Mouse (Mus musculus): Measurements from ENCODE around the gene Phf7. TPM values are rescaled to one million over a fixed set of nuclear protein-coding genes. Genes with fewer than 3 reads are reported as not detected.

Gene Phf7
- polyA plus RNA-seq, 1 experiment from 2014 or later, result 7.8 TPM

GRCm38 (mm10) chr14:31233996-31234591 is 17.0 kb downstream of the Phf7 start:
- Histone ChIP-seq H3K4me1 (ENCODE audit: control insufficient read depth, insufficient read depth, low read depth, low read length) (no peaks in the 10 kb centered on the region), H3K4me3 (ENCODE audit: low read length) (no peak overlapping the region), H3K27me3 (replicated peaks; ENCODE audit: control insufficient read depth, insufficient read depth, low read length) (no peaks in the 10 kb centered on the region), H3K36me3 (ENCODE audit: control insufficient read depth, insufficient read depth, low read length) (no peaks in the 10 kb centered on the region), H3K9me3 (ENCODE audit: control insufficient read depth, low read length) (no peaks in the 10 kb centered on the region), H3K27ac (ENCODE audit: low read depth, low read length) (no peak overlapping the region), H3K9ac (ENCODE audit: low read depth, low read length) (peak overlapping the region; percentile 25; the same call in 1 of the 2 replicates), H3K4me2 (ENCODE audit: low read length) (peak overlapping the region; percentile 29)
- ATAC-seq, result 0 out of 2 replicates have a peak, but pooled peaks have one; percentile 30
- WGBS, result 20% methylated on average over 11 of the region's 11 CpGs

GRCm38 (mm10) chr14:31233070-31233995 is 17.8 kb downstream of the Phf7 start:
- no peaks in the 10 kb centered on the region for H3K9me3 ChIP-seq (ENCODE audit: control insufficient read depth, low read length)
- H3K9ac ChIP-seq (ENCODE audit: low read depth, low read length), result no peak overlapping the region
- no peak overlapping the region for H3K4me3 ChIP-seq (ENCODE audit: low read length)
- ATAC-seq, result 0 out of 2 replicates have a peak, but pooled peaks have one; percentile 24
- H3K27me3 ChIP-seq (replicated peaks; ENCODE audit: control insufficient read depth, insufficient read depth, low read length), result no peaks in the 10 kb centered on the region
- no peaks in the 10 kb centered on the region for H3K4me1 ChIP-seq (ENCODE audit: control insufficient read depth, insufficient read depth, low read depth, low read length)
- H3K4me2 ChIP-seq (ENCODE audit: low read length), result no peak overlapping the region
- H3K36me3 ChIP-seq (ENCODE audit: control insufficient read depth, insufficient read depth, low read length), result no peaks in the 10 kb centered on the region
- WGBS, result 86% methylated on average over 14 of the region's 14 CpGs
- H3K27ac ChIP-seq (ENCODE audit: low read depth, low read length), result no peak overlapping the region

- 84% methylated on average over 13 of the region's 13 CpGs for WGBS
- Histone ChIP-seq H3K9me3 (ENCODE audit: control insufficient read depth, low read length) (no peaks in the 10 kb centered on the region), H3K9ac (ENCODE audit: low read depth, low read length) (no peak overlapping the region), H3K4me1 (ENCODE audit: control insufficient read depth, insufficient read depth, low read depth, low read length) (no peaks in the 10 kb centered on the region), H3K27ac (ENCODE audit: low read depth, low read length) (no peak overlapping the region), H3K4me2 (ENCODE audit: low read length) (no peak overlapping the region), H3K36me3 (ENCODE audit: control insufficient read depth, insufficient read depth, low read length) (no peaks in the 10 kb centered on the region), H3K4me3 (ENCODE audit: low read length) (no peak overlapping the region), H3K27me3 (replicated peaks; ENCODE audit: control insufficient read depth, insufficient read depth, low read length) (no peaks in the 10 kb centered on the region)
- ATAC-seq, result no peak
These were observed 18.6 kb downstream of the Phf7 start for GRCm38 (mm10) chr14:31232404-31233069.

- Histone ChIP-seq H3K4me1 (ENCODE audit: control insufficient read depth, insufficient read depth, low read depth, low read length) (no peaks in the 10 kb centered on the region), H3K9me3 (ENCODE audit: control insufficient read depth, low read length) (no peaks in the 10 kb centered on the region), H3K9ac (ENCODE audit: low read depth, low read length) (no peak overlapping the region), H3K4me3 (ENCODE audit: low read length) (no peak overlapping the region), H3K4me2 (ENCODE audit: low read length) (no peak overlapping the region), H3K36me3 (ENCODE audit: control insufficient read depth, insufficient read depth, low read length) (no peaks in the 10 kb centered on the region), H3K27me3 (replicated peaks; ENCODE audit: control insufficient read depth, insufficient read depth, low read length) (no peaks in the 10 kb centered on the region), H3K27ac (ENCODE audit: low read depth, low read length) (no peak overlapping the region)
- ATAC-seq, result no peak
- WGBS, result 79% methylated on average over 8 of the region's 8 CpGs
These were observed 20.7 kb downstream of the Phf7 start for GRCm38 (mm10) chr14:31230442-31230841.

- no peaks in the 10 kb centered on the region for H3K36me3 ChIP-seq (ENCODE audit: control insufficient read depth, insufficient read depth, low read length)
- no peak for ATAC-seq
- no peaks in the 10 kb centered on the region for H3K27me3 ChIP-seq (replicated peaks; ENCODE audit: control insufficient read depth, insufficient read depth, low read length)
- no peak overlapping the region for H3K4me2 ChIP-seq (ENCODE audit: low read length)
- 69% methylated on average over 6 of the region's 6 CpGs for WGBS
- no peak overlapping the region for H3K9ac ChIP-seq (ENCODE audit: low read depth, low read length)
- no peak overlapping the region for H3K4me3 ChIP-seq (ENCODE audit: low read length)
- no peaks in the 10 kb centered on the region for H3K4me1 ChIP-seq (ENCODE audit: control insufficient read depth, insufficient read depth, low read depth, low read length)
- no peaks in the 10 kb centered on the region for H3K9me3 ChIP-seq (ENCODE audit: control insufficient read depth, low read length)
- H3K27ac ChIP-seq (ENCODE audit: low read depth, low read length), result no peak overlapping the region
These were observed 22.9 kb downstream of the Phf7 start for GRCm38 (mm10) chr14:31228234-31228633.

GRCm38 (mm10) chr14:31226978-31227377 is 24.1 kb downstream of the Phf7 start:
- Histone ChIP-seq H3K27ac (ENCODE audit: low read depth, low read length) (no peak overlapping the region), H3K4me3 (ENCODE audit: low read length) (no peak overlapping the region), H3K27me3 (replicated peaks; ENCODE audit: control insufficient read depth, insufficient read depth, low read length) (no peaks in the 10 kb centered on the region), H3K4me2 (ENCODE audit: low read length) (no peak overlapping the region), H3K4me1 (ENCODE audit: control insufficient read depth, insufficient read depth, low read depth, low read length) (no peaks in the 10 kb centered on the region), H3K36me3 (ENCODE audit: control insufficient read depth, insufficient read depth, low read length) (no peaks in the 10 kb centered on the region), H3K9ac (ENCODE audit: low read depth, low read length) (no peak overlapping the region), H3K9me3 (ENCODE audit: control insufficient read depth, low read length) (no peaks in the 10 kb centered on the region)
- WGBS, result 33% methylated on average over 4 of the region's 4 CpGs
- ATAC-seq, result peak; percentile 87

- Histone ChIP-seq H3K9me3 (ENCODE audit: control insufficient read depth, low read length) (no peaks in the 10 kb centered on the region), H3K4me3 (ENCODE audit: low read length) (no peak within 1 kb of the TSS), H3K36me3 (ENCODE audit: control insufficient read depth, insufficient read depth, low read length) (no peaks in the 10 kb centered on the region), H3K4me2 (ENCODE audit: low read length) (0 out of 2 replicates have a peak within 1 kb of the TSS, but pooled peaks have one; percentile 22), H3K4me1 (ENCODE audit: control insufficient read depth, insufficient read depth, low read depth, low read length) (peaks cover 12% of the 10 kb centered on the region; the same call in 1 of the 2 replicates), H3K9ac (ENCODE audit: low read depth, low read length) (peak within 1 kb of the TSS; percentile 26; the same call in 1 of the 2 replicates), H3K27me3 (replicated peaks; ENCODE audit: control insufficient read depth, insufficient read depth, low read length) (no peaks in the 10 kb centered on the region), H3K27ac (ENCODE audit: low read depth, low read length) (no peak within 1 kb of the TSS)
- WGBS, result 9% methylated on average over 11 of the region's 11 CpGs
- ATAC-seq, result peak; percentile 64
These were observed 33.5 kb downstream of the Phf7 start, which contains the start of gene Sema3g for GRCm38 (mm10) chr14:31217666-31218065. TSS of gene Sema3g (plus strand) at chr14:31217860.

- ATAC-seq, result no peak
- H3K9ac ChIP-seq (ENCODE audit: low read depth, low read length), result peak within 1 kb of the TSS; percentile 41
- no peaks in the 10 kb centered on the region for H3K9me3 ChIP-seq (ENCODE audit: control insufficient read depth, low read length)
- H3K27ac ChIP-seq (ENCODE audit: low read depth, low read length), result peak within 1 kb of the TSS; percentile 44; the same call in 1 of the 2 replicates
- H3K4me2 ChIP-seq (ENCODE audit: low read length), result 0 out of 2 replicates have a peak within 1 kb of the TSS, but pooled peaks have one; percentile 22
- no peaks in the 10 kb centered on the region for H3K36me3 ChIP-seq (ENCODE audit: control insufficient read depth, insufficient read depth, low read length)
- peaks cover 12% of the 10 kb centered on the region; the same call in 1 of the 2 replicates for H3K4me1 ChIP-seq (ENCODE audit: control insufficient read depth, insufficient read depth, low read depth, low read length)
- WGBS, result 57% methylated on average over 2 of the region's 2 CpGs
- H3K4me3 ChIP-seq (ENCODE audit: low read length), result no peak within 1 kb of the TSS
- no peaks in the 10 kb centered on the region for H3K27me3 ChIP-seq (replicated peaks; ENCODE audit: control insufficient read depth, insufficient read depth, low read length)
These were observed 34.3 kb downstream of the Phf7 start, which contains the start of gene Nisch for GRCm38 (mm10) chr14:31216846-31217245. TSS of gene Nisch (minus strand) at chr14:31216946.
